Mouse (Mus musculus) liver, embryonic 15.5 days (tissue): Measurements from ENCODE around the gene Pea15a. TPM values are rescaled to one million over a fixed set of nuclear protein-coding genes. Genes with fewer than 3 reads are reported as not detected.

ENCODE experiments used
- ATAC-seq: fragments of 200-750 bp; cut with Nextera tagmentation; 2 replicates; pipeline ENCODE4 v1.8.0; 2017; ENCODE audit warnings: moderate number of reproducible peaks, mild to moderate bottlenecking, moderate library complexity; ENCODE audit not compliant: insufficient read depth
- H3K27ac ChIP-seq: fragments of 300-500 bp; sonication (generic); replicated peaks from 2 replicates; pipeline ENCODE4 v1.5.1; 2015; ENCODE audit warnings: mild to moderate bottlenecking, inconsistent platforms
- H3K27me3 ChIP-seq: fragments of 300-500 bp; sonication (generic); 2 replicates; pipeline ENCODE4 v1.6.1; 2015; ENCODE audit warnings: mild to moderate bottlenecking, inconsistent platforms
- H3K36me3 ChIP-seq: fragments of 300-500 bp; sonication (generic); replicated peaks from 2 replicates; pipeline ENCODE4 v1.6.1; 2015; ENCODE audit warnings: moderate library complexity, mild to moderate bottlenecking, inconsistent platforms
- H3K4me1 ChIP-seq: fragments of 300-500 bp; sonication (generic); replicated peaks from 2 replicates; pipeline ENCODE4 v1.6.1; 2015; ENCODE audit warnings: inconsistent platforms
- H3K4me2 ChIP-seq: fragments of 300-500 bp; sonication (generic); 2 replicates; pipeline ENCODE4 v1.6.1; 2015; ENCODE audit warnings: moderate library complexity, mild to moderate bottlenecking, inconsistent platforms
- H3K4me3 ChIP-seq: fragments of 300-500 bp; sonication (generic); replicated peaks from 2 replicates; pipeline ENCODE4 v1.5.1; 2015; ENCODE audit warnings: mild to moderate bottlenecking, inconsistent platforms
- H3K9ac ChIP-seq: fragments of 300-500 bp; sonication (generic); 2 replicates; pipeline ENCODE4 v1.6.1; 2015; ENCODE audit warnings: moderate library complexity, mild to moderate bottlenecking, inconsistent platforms
- H3K9me3 ChIP-seq: fragments of 300-500 bp; sonication (generic); replicated peaks from 2 replicates; pipeline ENCODE4 v1.6.1; 2016; ENCODE audit warnings: inconsistent platforms
- WGBS: fragments of 180-500 bp; shearing (Covaris S2); methylation state at CpG from one replicate; pipeline ENCODE4 v1.1.7; 2015; ENCODE audit warnings: mixed read lengths; ENCODE audit not compliant: insufficient replicate concordance; 5-methylcytosine and 5-hydroxymethylcytosine counted together
- polyA plus RNA-seq: library from polyadenylated mRNA; unstranded; fragments of >200 nt; fragmentation: Nextera tagmentation; extraction: Ambion mirVana; gene quantifications from 2 replicates; pipeline ENCODE4 v1.2.1, GENCODE M21; 2015

Pea15a gene
- polyA plus RNA-seq, 1 experiment from 2014 or later: 20.2 TPM

DNA sequence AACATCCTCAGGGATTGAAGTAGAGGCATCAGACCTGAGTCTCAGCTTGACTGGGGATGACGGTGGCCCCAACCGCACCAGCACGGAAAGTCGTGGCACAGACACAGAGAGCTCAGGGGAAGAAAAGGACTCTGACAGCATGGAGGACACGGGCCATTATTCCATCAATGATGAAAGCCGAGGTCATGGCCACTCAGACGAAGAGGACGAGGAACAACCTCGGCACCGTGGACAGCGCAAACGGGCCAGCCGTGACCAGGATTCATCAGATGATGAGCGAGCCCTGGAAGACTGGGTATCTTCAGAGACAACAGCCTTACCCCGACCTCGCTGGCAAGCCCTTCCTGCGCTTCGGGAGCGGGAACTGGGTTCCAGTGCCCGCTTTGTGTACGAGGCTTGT is 34.2 kb downstream of the Pea15a start:
- Histone ChIP-seq H3K27ac (no peak overlapping the region), H3K27me3 (no peaks in the 10 kb centered on the region), H3K9ac (no peak overlapping the region), H3K4me1 (no peaks in the 10 kb centered on the region), H3K9me3 (no peaks in the 10 kb centered on the region), H3K36me3 (peaks cover 93% of the 10 kb centered on the region), H3K4me2 (no peak overlapping the region), H3K4me3 (no peak overlapping the region)
- 92% methylated on average over 21 of the region's 21 CpGs for WGBS
- no peak for ATAC-seq

DNA sequence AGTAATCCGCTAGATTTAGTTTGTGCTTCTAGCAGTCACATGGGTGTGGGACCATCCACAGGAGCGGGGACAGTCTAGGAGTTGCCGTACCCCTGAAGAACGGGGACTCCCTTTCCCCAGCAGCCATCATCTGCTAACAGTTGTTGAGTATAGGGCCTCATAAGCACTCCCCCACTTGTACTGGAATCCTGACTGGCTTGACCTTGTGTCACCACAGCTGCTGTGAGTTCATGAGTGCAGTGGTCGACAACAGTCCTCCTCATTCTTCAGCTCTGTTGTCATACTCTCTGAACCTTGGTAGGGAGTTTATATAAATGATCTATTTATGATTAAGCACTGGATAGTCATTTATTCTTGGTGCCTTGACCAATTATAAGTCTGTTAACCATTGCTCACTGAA is 36.8 kb downstream of the Pea15a start:
- Histone ChIP-seq H3K9me3 (no peaks in the 10 kb centered on the region), H3K4me3 (no peak overlapping the region), H3K27me3 (no peaks in the 10 kb centered on the region), H3K36me3 (peaks cover 96% of the 10 kb centered on the region), H3K9ac (no peak overlapping the region), H3K27ac (no peak overlapping the region), H3K4me2 (no peak overlapping the region), H3K4me1 (no peaks in the 10 kb centered on the region)
- no peak for ATAC-seq
- 90% methylated on average over 5 of the region's 5 CpGs for WGBS

DNA sequence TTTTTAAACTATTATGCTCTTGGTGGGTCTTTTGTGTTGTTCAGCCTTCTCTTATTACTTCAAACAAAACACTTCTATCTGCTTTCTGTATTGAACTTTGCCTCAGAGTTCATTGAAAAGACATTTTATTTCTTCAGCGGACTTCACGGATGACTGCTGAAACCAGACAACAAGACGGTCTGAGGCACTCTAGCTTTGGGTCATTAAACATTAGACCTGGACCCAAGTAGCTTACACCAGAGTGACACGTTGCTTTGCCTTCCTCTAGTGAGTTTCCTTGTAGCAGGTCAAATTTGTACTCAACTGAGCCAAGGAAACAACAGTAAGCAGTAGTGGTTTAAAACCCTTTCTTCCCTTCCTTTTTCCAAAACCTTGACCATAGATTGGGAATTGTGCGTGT is 38.7 kb downstream of the Pea15a start:
- no peaks in the 10 kb centered on the region for H3K27me3 ChIP-seq
- no peaks in the 10 kb centered on the region for H3K9me3 ChIP-seq
- no peak overlapping the region for H3K27ac ChIP-seq
- H3K4me1 ChIP-seq: no peaks in the 10 kb centered on the region
- 91% methylated on average over 5 of the region's 5 CpGs for WGBS
- ATAC-seq: no peak
- peaks cover 86% of the 10 kb centered on the region for H3K36me3 ChIP-seq
- H3K9ac ChIP-seq: no peak overlapping the region
- H3K4me3 ChIP-seq: no peak overlapping the region
- H3K4me2 ChIP-seq: no peak overlapping the region

DNA sequence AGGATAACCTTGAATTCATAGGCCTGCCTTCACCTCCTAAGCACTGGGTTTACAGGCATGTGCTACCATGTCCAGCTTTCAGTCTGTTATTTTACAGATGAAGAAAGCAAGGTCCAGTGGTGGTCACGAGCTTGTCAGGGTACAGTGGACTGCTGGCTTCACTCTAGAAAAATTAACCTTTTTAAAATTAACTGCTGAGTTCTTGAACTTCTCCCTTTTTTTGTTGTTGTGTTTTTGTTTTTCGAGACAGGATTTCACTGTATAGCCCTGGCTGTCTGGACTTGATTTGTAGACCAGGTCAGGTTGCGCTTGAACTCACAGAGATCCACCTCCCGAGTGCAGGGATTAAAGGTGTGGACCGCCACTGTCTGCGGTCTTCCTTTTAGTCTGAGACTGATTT is 43.6 kb downstream of the Pea15a start:
- no peaks in the 10 kb centered on the region for H3K27me3 ChIP-seq
- H3K36me3 ChIP-seq: peaks cover 54% of the 10 kb centered on the region
- no peaks in the 10 kb centered on the region for H3K9me3 ChIP-seq
- H3K9ac ChIP-seq: no peak overlapping the region
- no peak overlapping the region for H3K4me3 ChIP-seq
- ATAC-seq: no peak
- no peak overlapping the region; the same call in 1 of the 2 replicates for H3K27ac ChIP-seq
- H3K4me1 ChIP-seq: peaks cover 11% of the 10 kb centered on the region; the same call in 1 of the 2 replicates
- no peak overlapping the region for H3K4me2 ChIP-seq
- 85% methylated on average over 6 of the region's 6 CpGs for WGBS

DNA sequence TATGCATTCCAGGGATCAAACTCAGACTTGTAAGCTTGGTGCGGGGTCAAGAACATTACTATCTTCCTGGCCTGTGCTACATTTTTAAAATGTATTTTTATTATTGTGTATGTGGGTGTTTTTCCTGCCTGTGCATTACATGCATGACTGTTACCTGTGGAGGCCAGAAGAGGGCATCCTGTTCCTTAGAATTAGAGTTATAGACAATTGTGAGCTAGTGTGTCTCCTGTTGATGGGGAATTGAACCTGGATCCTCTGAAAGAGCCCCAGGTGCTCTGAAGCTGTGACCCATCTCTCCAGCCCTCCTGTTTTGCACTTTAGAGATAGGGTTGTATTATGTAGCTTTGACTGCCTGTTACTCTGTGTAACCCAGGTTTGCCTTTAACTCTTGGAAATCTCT is 44.6 kb downstream of the Pea15a start:
- 81% methylated on average over 1 of the region's 1 CpGs for WGBS
- peaks cover 45% of the 10 kb centered on the region for H3K36me3 ChIP-seq
- no peak for ATAC-seq

DNA sequence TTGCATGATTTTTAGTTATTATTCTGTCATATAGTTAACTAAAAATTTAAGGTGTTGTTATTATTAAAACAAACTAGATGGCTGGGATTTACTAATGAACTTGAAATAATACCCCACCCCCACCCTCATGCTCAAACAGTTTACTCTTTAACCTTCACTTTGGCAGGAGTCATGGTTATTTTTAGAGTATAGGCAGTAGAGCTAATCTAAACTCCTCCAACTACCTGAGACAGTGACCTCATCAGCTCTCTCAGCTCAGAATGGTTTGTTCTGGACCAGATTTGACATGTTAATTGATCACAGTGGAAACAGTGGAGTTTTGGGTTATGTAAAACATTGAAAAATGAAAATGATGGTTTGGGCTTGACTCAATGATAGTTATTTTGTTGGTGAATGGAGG is 46.1 kb downstream of the Pea15a start:
- no peak for ATAC-seq
- Histone ChIP-seq H3K36me3 (peaks cover 43% of the 10 kb centered on the region), H3K27ac (no peak overlapping the region)

More for the DNA sequence above, 44.6 kb downstream of the Pea15a start:
- Histone ChIP-seq H3K27ac (no peak overlapping the region), H3K27me3 (no peaks in the 10 kb centered on the region), H3K4me2 (no peak overlapping the region), H3K4me1 (peaks cover 11% of the 10 kb centered on the region; the same call in 1 of the 2 replicates), H3K9me3 (no peaks in the 10 kb centered on the region), H3K4me3 (no peak overlapping the region), H3K9ac (no peak overlapping the region)

DNA sequence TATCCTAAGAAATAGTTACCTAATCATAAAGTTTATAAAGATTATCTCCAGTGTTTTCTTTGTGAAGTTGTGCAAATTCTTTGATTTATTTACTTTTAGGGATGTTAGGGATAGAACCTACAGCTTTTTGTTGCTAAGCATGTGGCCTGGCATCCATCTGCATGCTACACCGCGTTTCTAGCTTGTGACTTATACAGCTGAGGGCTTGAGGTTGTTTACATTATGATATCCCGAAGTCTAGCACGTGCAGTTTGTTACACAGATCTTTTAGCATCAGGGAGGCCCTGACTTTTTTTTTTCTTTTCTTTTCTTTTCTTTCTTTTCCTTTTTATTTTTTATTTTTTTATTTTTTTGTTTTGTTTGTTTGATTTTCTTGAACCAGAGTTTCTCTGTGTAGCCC is 46.6 kb downstream of the Pea15a start:
- Histone ChIP-seq H3K36me3 (peaks cover 43% of the 10 kb centered on the region), H3K4me1 (peaks cover 11% of the 10 kb centered on the region; the same call in 1 of the 2 replicates), H3K4me2 (no peak overlapping the region), H3K9ac (no peak overlapping the region), H3K4me3 (no peak overlapping the region), H3K27me3 (no peaks in the 10 kb centered on the region), H3K9me3 (no peaks in the 10 kb centered on the region), H3K27ac (no peak overlapping the region)
- WGBS: 72% methylated on average over 4 of the region's 4 CpGs
- ATAC-seq: no peak

More for the DNA sequence above, 46.1 kb downstream of the Pea15a start:
- Histone ChIP-seq H3K9me3 (no peaks in the 10 kb centered on the region), H3K4me2 (no peak overlapping the region), H3K4me1 (peaks cover 11% of the 10 kb centered on the region; the same call in 1 of the 2 replicates), H3K9ac (no peak overlapping the region), H3K27me3 (no peaks in the 10 kb centered on the region), H3K4me3 (no peak overlapping the region)

DNA sequence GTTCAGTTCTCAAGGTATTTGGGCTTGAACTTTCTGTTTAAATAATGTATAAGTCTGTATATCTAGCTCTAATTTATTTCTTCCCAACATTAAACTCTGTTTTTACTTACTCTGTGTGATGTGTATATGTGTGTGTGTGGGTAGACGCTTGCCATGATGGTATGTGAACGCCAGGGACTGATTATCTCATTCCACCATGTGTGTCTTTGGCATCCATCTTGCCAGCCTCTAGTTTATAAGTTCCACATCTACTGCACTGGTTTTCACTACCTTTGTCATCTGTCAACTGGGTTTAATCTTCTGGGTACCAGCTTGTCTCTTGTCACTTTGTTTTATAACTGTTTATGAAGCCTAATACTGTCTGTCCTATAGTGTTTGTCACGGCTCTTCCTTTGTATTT is 51.1 kb downstream of the Pea15a start:
- no peaks in the 10 kb centered on the region for H3K9me3 ChIP-seq
- peaks cover 30% of the 10 kb centered on the region for H3K4me1 ChIP-seq
- no peaks in the 10 kb centered on the region for H3K27me3 ChIP-seq
- peaks cover 71% of the 10 kb centered on the region for H3K36me3 ChIP-seq
- no peak overlapping the region for H3K4me3 ChIP-seq
- H3K9ac ChIP-seq: no peak overlapping the region
- no peak for ATAC-seq
- WGBS: 57% methylated on average over 3 of the region's 3 CpGs
- no peak overlapping the region for H3K4me2 ChIP-seq
- no peak overlapping the region for H3K27ac ChIP-seq

DNA sequence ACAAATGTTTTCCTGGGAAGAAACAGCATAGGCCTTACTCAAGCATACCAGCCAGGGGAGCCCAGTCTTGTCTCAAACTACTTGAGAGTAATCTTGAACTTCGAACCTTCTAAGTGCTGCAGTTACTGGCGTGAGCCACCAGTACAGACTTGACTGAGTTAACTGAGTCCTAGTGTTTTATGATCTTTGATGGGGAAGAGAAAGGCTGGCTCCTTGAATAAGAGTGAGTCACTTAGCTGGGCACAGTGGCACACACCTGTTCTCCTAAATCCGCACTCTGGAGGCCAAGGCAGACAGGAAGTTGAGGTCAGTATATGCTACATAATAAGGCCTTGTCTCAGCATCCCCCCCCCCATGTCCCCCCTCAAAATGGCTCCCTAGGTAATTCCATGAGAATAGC is 52.1 kb downstream of the Pea15a start:
- H3K4me2 ChIP-seq: no peak overlapping the region
- no peak overlapping the region for H3K4me3 ChIP-seq
- H3K4me1 ChIP-seq: peaks cover 35% of the 10 kb centered on the region
- no peak for ATAC-seq
- no peak overlapping the region for H3K27ac ChIP-seq
- H3K9ac ChIP-seq: no peak overlapping the region
- 82% methylated on average over 3 of the region's 3 CpGs for WGBS
- H3K9me3 ChIP-seq: no peaks in the 10 kb centered on the region
- H3K36me3 ChIP-seq: peaks cover 77% of the 10 kb centered on the region
- H3K27me3 ChIP-seq: no peaks in the 10 kb centered on the region

DNA sequence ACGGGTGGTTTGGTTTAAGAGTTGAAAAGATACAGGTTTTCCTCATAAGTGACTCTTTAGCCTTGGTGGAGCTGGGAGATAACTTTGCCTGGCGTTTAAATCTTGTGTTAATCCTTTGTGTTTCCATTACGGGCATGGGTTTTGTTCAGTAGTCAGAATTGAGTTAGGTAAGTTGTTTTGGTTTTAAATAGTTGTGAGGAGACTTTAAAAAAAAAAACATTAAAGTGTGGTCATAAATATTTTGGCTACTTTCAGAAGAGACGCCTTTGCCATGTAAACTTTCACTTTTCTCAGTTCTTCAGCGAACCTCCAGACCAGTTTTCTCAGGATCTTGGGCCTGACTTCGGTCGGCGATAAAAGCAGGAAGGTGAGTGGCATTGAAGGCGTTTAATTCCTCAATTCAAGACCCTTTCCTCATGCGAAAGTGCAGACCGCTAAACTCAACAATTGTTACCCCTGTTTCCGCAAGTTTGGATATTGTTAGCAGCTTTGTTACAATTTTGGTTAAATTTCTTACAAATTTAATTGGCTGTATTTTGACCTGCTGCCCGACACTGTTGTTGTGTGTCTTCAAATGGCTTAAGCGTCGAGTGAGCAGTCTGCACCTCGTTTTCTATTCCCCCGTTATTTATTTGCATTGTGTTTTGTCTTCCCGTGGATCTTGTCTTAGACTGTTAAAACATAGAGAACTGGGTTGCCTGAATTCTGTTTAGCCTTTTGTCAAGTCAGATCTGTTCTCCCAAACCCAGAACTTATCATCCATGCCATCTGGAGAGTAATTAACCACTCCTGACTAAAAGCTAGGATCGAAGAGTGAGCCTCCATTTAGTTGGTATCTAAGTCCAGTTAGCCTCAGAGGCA is 57.4 kb downstream of the Pea15a start:
- ATAC-seq: no peak

DNA sequence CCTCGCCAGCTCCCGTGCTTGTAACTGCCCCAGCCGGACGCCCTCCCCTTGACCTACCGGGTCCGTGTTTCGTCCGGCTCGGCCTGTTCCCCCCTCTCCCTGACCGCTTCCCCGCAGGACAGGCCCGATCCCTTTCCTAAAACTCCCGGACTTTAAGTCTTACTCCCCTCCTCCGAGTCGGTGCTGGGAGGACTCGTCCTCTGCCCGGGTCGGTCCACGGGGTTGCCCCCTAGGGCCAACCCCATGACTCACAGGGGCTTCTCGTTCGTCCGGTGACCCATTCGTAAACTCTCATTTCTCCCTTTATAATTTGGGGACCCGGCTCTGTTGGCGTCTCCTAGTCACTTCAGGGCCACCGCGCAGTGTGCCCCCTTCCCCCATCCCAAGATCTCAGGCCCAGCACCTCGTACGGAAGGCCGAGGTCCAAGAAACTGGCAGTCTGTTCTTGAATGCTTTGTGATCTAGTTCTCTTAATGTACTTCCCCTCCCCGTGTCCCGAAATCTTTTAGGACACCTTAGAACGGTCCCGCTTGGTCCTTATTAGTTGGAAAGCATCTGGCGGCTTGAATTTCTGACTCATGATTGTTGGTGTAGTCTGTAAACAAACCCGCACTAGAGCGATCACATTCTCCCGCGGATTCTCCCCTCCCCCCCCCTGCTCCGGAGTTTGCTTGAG is 58.2 kb downstream of the Pea15a start:
- H3K27me3 ChIP-seq: no peaks in the 10 kb centered on the region
- H3K4me2 ChIP-seq: peak overlapping the region; percentile 78
- peak overlapping the region; percentile 98 for H3K9ac ChIP-seq
- peak; percentile 47 for ATAC-seq
- H3K4me1 ChIP-seq: peaks cover 35% of the 10 kb centered on the region
- H3K27ac ChIP-seq: peak overlapping the region; percentile 96
- no peaks in the 10 kb centered on the region for H3K9me3 ChIP-seq
- peaks cover 35% of the 10 kb centered on the region for H3K36me3 ChIP-seq
- H3K4me3 ChIP-seq: peak overlapping the region; percentile 95
- WGBS: 2% methylated on average over 39 of the region's 40 CpGs

More for the DNA sequence above, 57.4 kb downstream of the Pea15a start:
- H3K9ac ChIP-seq: peak overlapping the region; percentile 98
- peak overlapping the region; percentile 96 for H3K27ac ChIP-seq
- H3K9me3 ChIP-seq: no peaks in the 10 kb centered on the region
- WGBS: 4% methylated on average over 19 of the region's 19 CpGs
- no peaks in the 10 kb centered on the region for H3K27me3 ChIP-seq
- peak overlapping the region; percentile 78 for H3K4me2 ChIP-seq
- H3K36me3 ChIP-seq: peaks cover 42% of the 10 kb centered on the region
- H3K4me1 ChIP-seq: peaks cover 35% of the 10 kb centered on the region
- peak overlapping the region; percentile 95 for H3K4me3 ChIP-seq
